Mouse (Mus musculus) bone marrow, adult 2 months (tissue): ENCODE measurements around the gene Vps33a.

ENCODE experiments used
- CTCF ChIP-seq: fragments of 200-500 bp; IDR thresholded peaks from 2 replicates; pipeline ENCODE4 v1.5.1; 2011; ENCODE audit warnings: low read length, control low read depth; ENCODE audit not compliant: control insufficient read depth, insufficient read depth
- POLR2A ChIP-seq: fragments of 200-500 bp; IDR thresholded peaks from 2 replicates; pipeline ENCODE4 v1.6.1; 2011; ENCODE audit warnings: low read depth, mild to moderate bottlenecking, control low read depth, low read length, borderline replicate concordance; ENCODE audit not compliant: control insufficient read depth

- no peak for TF ChIP-seq POLR2A
- TF ChIP-seq CTCF: no peak
Observed at GRCm38 (mm10) chr5:123508921-123509320, 63.9 kb downstream of the Vps33a start.
